Mouse (Mus musculus) heart, embryonic 14.5 days (tissue): ENCODE measurements around the gene Tmem117. TPM values are rescaled to one million over a fixed set of nuclear protein-coding genes. Genes with fewer than 3 reads are reported as not detected.

Source experiments
- ATAC-seq: fragments of 200-750 bp; cut with Nextera tagmentation; 2 replicates; pipeline ENCODE4 v1.8.0; 2017; ENCODE audit warnings: low read depth, moderate TSS enrichment; ENCODE audit not compliant: insufficient number of reproducible peaks, insufficient read depth, low FRiP score
- H3K27ac ChIP-seq, 2 experiments: fragments of 200-500 bp in 1 of 2; fragments of 300-500 bp in 1 of 2; sonication (generic) in 1 of 2; replicated peaks in 1 of 2; 2 replicates each; pipeline ENCODE4 v1.5.1; 2012 to 2014; ENCODE audit warnings: low read depth in 2 of 2, low read length in 2 of 2, control low read depth in 1 of 2, mild to moderate bottlenecking in 1 of 2, mixed read lengths in 1 of 2; ENCODE audit not compliant: control insufficient read depth in 1 of 2, insufficient read depth in 1 of 2
- H3K27me3 ChIP-seq: fragments of 300-500 bp; sonication (generic); 2 replicates; pipeline ENCODE4 v1.6.1; 2014; ENCODE audit warnings: mild to moderate bottlenecking, low read length, control low read depth; ENCODE audit not compliant: control insufficient read depth, insufficient read depth
- H3K36me3 ChIP-seq: fragments of 300-500 bp; sonication (generic); 2 replicates; pipeline ENCODE4 v1.6.1; 2014; ENCODE audit warnings: mild to moderate bottlenecking, control low read depth, low read length, mixed read lengths; ENCODE audit not compliant: control insufficient read depth, insufficient read depth
- H3K4me1 ChIP-seq, 2 experiments: fragments of 200-500 bp in 1 of 2; fragments of 300-500 bp in 1 of 2; sonication (generic) in 1 of 2; 2 replicates each; pipeline ENCODE4 v1.6.1; 2012 to 2014; ENCODE audit warnings: low read length in 2 of 2, control low read depth in 1 of 2, mixed read lengths in 1 of 2; ENCODE audit not compliant: control insufficient read depth in 2 of 2, insufficient read depth in 2 of 2
- H3K4me2 ChIP-seq: fragments of 300-500 bp; sonication (generic); 2 replicates; pipeline ENCODE4 v1.6.1; 2014; ENCODE audit warnings: mild to moderate bottlenecking, low read length
- H3K4me3 ChIP-seq, 2 experiments: fragments of 200-500 bp in 1 of 2; fragments of 300-500 bp in 1 of 2; sonication (generic) in 1 of 2; 2 replicates each; pipeline ENCODE4 v1.5.1; 2012 to 2014; ENCODE audit warnings: low read length in 2 of 2, mild to moderate bottlenecking in 2 of 2, control low read depth in 1 of 2, low read depth in 1 of 2, moderate library complexity in 1 of 2; ENCODE audit not compliant: control insufficient read depth in 1 of 2, insufficient read depth in 1 of 2
- H3K9ac ChIP-seq: fragments of 300-500 bp; sonication (generic); 2 replicates; pipeline ENCODE4 v1.6.1; 2014; ENCODE audit warnings: mild to moderate bottlenecking, low read length
- H3K9me3 ChIP-seq: fragments of 300-500 bp; sonication (generic); 2 replicates; pipeline ENCODE4 v1.6.1; 2016; ENCODE audit warnings: low read length, control low read depth; ENCODE audit not compliant: control insufficient read depth
- WGBS: fragments of 180-500 bp; shearing (Covaris S2); extraction: QIAGEN DNeasy Blood & Tissue Kit; methylation state at CpG from one replicate; pipeline ENCODE4 v1.1.7; 2014; 5-methylcytosine and 5-hydroxymethylcytosine counted together
- polyA plus RNA-seq: library from polyadenylated mRNA; unstranded; fragments of >200 nt; fragmentation: Nextera tagmentation; extraction: Ambion mirVana; gene quantifications from 2 replicates; pipeline ENCODE4 v1.2.1, GENCODE M21; 2014

The Tmem117 gene
- polyA plus RNA-seq, 1 experiment from 2014 or later: 2.0 TPM

DNA sequence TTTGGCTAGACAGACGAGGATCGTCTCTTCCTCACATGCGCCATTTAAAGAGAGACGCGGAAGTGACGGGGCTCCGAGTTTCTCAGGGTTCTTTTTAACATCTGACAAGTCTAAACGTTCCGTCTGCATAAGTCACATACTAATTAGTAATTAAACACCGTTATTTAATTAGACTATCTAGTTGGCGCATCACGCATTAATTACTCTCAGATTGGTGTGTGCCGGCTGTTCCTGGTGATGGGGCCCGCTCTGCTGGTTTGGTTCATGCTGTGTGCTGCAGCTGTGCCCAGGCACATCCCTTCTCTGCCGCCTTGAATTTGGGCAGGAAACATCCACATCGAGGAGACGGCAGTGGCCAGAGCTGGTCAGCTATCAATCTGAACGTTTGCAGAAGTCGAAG, 142.7 kb downstream of the Tmem117 start:
- WGBS: 85% methylated on average over 19 of the region's 19 CpGs

DNA sequence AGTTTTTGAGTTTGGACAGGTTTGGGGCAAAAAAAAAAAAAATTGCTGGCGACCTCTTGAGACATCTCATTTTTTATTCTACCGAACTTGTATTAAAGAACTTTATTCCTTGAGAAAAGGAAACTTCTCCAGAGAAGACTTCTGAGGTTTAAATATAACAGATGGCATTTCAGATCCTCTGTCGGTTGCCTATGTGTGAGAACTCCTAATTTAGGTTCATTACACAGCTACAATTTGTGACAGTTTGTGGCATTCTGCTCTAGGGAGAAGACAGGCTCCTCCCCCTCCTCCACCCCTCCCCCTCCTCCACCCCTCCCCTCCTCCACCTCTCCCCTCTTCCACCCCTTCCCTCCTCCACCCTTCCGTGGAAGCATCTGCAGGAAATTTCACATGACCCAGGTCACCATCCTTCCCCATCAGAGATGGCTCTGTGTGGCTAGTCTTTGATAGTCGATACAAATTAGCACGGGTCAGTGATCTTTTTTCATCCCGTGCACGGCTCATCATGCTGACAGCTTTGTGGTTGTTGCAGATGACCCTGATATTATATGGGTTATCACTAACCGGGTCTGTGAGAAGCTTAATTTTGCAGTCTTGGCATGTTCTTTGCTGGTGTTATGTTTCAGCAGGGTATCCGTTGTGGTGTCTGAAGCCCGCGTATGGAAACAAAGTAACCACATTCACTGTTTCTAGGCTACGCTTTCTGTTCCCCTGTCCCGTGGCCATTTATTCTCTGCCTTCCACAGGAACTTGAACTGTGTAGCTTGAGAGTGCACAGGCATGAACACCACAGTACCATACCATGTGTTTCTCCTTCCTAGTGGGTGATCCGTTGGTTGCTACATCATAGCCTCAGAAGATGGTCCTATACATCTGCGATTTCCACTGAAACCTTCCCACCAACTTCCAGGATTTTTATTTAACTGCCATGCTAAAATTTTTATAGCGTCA, 147.4 kb downstream of the Tmem117 start:
- H3K4me3 ChIP-seq: no peak overlapping the region
- H3K9ac ChIP-seq: no peak overlapping the region
- no peaks in the 10 kb centered on the region for H3K4me1 ChIP-seq
- H3K27me3 ChIP-seq: no peaks in the 10 kb centered on the region
- no peak for ATAC-seq
- WGBS: 73% methylated on average over 17 of the region's 17 CpGs
- no peak overlapping the region for H3K27ac ChIP-seq
- no peaks in the 10 kb centered on the region for H3K9me3 ChIP-seq
- H3K4me2 ChIP-seq: no peak overlapping the region
- H3K36me3 ChIP-seq: no peaks in the 10 kb centered on the region

More for the DNA sequence above, 142.7 kb downstream of the Tmem117 start:
- H3K9ac ChIP-seq: no peak overlapping the region
- no peaks in the 10 kb centered on the region for H3K27me3 ChIP-seq
- no peaks in the 10 kb centered on the region for H3K4me1 ChIP-seq
- no peaks in the 10 kb centered on the region for H3K36me3 ChIP-seq
- no peak overlapping the region for H3K4me2 ChIP-seq
- H3K9me3 ChIP-seq: no peaks in the 10 kb centered on the region
- ATAC-seq: no peak
- no peak overlapping the region for H3K4me3 ChIP-seq
- no peak overlapping the region for H3K27ac ChIP-seq

DNA sequence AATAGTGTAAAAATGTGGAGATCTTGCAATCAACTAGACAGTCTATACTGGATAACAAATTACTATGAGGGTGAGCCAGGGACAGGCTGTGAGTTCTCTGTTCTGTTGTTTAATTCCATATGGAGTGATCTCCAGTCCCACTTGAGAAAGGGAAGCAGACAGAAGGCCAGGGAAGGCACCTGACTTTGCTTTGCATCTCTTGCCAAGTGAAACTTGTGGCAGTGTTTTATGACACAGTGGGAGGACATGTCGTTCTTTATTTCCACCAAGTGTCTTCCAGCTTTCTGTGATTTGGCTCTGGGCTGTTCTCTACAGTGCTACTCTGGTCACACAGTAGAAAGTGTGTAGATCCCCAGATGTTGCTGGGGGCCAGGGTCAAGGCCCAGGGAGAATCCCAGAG, 152.5 kb downstream of the Tmem117 start:
- no peaks in the 10 kb centered on the region for H3K9me3 ChIP-seq
- H3K27ac ChIP-seq: no peak overlapping the region
- 71% methylated on average over 1 of the region's 1 CpGs for WGBS
- no peak for ATAC-seq
- no peaks in the 10 kb centered on the region for H3K27me3 ChIP-seq
- H3K9ac ChIP-seq: no peak overlapping the region
- H3K36me3 ChIP-seq: no peaks in the 10 kb centered on the region
- no peak overlapping the region for H3K4me3 ChIP-seq
- no peaks in the 10 kb centered on the region for H3K4me1 ChIP-seq
- no peak overlapping the region for H3K4me2 ChIP-seq

DNA sequence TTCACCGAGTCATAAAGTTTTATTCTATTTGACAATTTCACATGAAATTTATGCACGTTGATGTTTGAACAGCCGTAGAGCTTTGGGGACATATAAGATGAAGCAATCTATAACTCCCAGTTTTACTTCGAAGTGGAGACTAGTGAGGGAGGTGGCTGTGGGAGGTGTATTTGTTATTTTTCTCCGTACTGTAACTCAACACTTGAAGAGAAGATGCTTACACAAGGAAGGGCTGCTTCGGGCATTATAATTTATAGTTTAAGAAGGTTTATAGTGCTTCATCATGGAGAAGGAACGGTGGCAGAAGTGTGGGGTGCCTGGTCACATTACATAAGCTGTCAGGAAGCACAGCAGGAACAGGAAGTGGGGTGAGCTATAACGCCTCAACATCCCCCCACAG, 164.4 kb downstream of the Tmem117 start:
- Histone ChIP-seq H3K9me3 (no peaks in the 10 kb centered on the region), H3K4me2 (no peak overlapping the region), H3K4me1 (no peaks in the 10 kb centered on the region), H3K27ac (no peak overlapping the region), H3K9ac (no peak overlapping the region), H3K4me3 (no peak overlapping the region), H3K27me3 (0 out of 2 replicates have a peak, but pooled peaks cover 7% of the 10 kb centered on the region), H3K36me3 (no peaks in the 10 kb centered on the region)
- no peak for ATAC-seq
- WGBS: 86% methylated on average over 8 of the region's 8 CpGs

DNA sequence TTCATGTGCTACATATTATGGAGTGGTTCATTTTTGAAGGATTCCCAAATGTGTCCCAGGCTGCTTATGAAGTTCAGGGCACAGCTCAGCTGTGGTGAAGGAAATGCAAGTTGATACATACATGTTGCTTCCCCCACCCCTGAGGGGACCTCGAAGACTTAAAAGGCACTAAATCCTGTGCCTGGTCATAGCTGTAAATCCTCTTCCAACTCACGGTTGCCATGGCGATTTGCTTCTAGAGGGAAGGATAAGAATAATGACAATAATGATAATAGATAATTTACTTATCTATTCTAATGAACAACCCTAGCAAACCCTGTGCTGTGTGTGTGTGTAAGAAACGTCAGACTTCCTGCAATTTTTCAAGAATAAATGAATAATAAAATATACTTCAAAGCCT, 166.5 kb downstream of the Tmem117 start:
- Histone ChIP-seq H3K9ac (no peak overlapping the region), H3K27ac (no peak overlapping the region), H3K4me3 (no peak overlapping the region), H3K9me3 (no peaks in the 10 kb centered on the region), H3K27me3 (peaks cover 8% of the 10 kb centered on the region; the same call in 1 of the 2 replicates), H3K4me2 (no peak overlapping the region), H3K36me3 (no peaks in the 10 kb centered on the region), H3K4me1 (no peaks in the 10 kb centered on the region)
- WGBS: 67% methylated on average over 4 of the region's 4 CpGs
- ATAC-seq: no peak

DNA sequence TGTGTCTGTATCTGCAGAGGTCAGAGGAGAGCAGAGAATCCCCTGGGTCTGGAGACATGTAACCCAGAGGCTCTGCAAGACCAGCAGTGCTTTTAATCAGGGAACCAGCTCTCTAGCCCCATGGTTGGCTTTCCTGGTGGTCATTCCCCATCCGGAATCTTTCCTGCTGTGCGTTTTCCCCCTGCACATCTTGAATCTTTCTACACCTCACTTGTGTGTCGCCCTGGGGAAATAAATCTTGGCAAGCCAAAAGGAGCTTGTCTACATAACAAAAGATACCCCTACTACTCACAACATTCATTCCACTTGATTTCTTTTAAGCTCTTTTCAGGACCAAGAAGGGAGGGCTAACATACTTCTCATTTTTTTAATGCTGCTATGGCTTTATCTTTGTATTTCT, 169.2 kb downstream of the Tmem117 start:
- 0 out of 4 replicates have a peak, but pooled peaks cover 0 to under 1% of the 10 kb centered on the region in 2 experiments for H3K4me1 ChIP-seq
- H3K4me3 ChIP-seq: no peak overlapping the region
- no peaks in the 10 kb centered on the region for H3K9me3 ChIP-seq
- peaks cover 27% of the 10 kb centered on the region for H3K27me3 ChIP-seq
- no peak overlapping the region for H3K9ac ChIP-seq
- no peak for ATAC-seq
- no peak overlapping the region for H3K27ac ChIP-seq
- 16% methylated on average over 3 of the region's 3 CpGs for WGBS
- no peaks in the 10 kb centered on the region for H3K36me3 ChIP-seq
- H3K4me2 ChIP-seq: no peak overlapping the region

DNA sequence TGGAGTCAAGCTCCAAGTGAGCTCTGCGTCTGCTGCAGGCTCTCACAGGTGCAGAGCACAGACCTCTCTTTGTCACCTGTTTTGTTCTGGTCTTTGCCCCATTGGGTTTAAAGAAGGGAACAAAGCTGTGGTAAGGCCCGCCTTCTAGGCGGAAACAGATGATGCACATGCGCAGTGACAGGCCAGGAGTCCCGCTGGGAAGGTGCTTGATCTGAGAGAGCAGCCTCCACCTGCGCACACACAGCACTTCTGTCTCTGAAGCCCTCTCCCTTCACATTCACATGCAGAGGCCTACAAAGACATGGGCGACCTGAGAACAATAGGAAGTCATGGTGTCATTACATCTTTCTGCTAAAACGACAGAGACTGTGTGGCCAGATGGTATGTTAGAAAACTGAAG, 172.4 kb downstream of the Tmem117 start:
- Histone ChIP-seq H3K4me2 (no peak overlapping the region), H3K9me3 (no peaks in the 10 kb centered on the region), H3K27me3 (peaks cover 38% of the 10 kb centered on the region), H3K36me3 (no peaks in the 10 kb centered on the region), H3K27ac (no peak overlapping the region), H3K9ac (no peak overlapping the region), H3K4me1 (peaks cover 3 to 5% of the 10 kb centered on the region in 2 experiments; a peak in 2 of 4 replicates), H3K4me3 (no peak overlapping the region)
- 75% methylated on average over 8 of the region's 8 CpGs for WGBS
- no peak for ATAC-seq
